ENCODE assay signal across 7 mouse cellular contexts in genomic region chr14:119006441-119007102, GRCm38 (mm10).
DNase-seq lines count a peak whose midpoint lies in the region; ATAC-seq lines count a peak whose summit lies in the region.

No protein-coding gene starts in this region.

- peak overlapping the region; percentile 45 for H3K4me3 ChIP-seq in hindbrain, embryonic 16.5 days (ENCODE audit: low read length)
- H3K4me3 ChIP-seq in macrophage (ENCODE audit: inconsistent target): peak overlapping the region; percentile 56

- H3K79me2 ChIP-seq in macrophage (ENCODE audit: inconsistent target): no peaks in the 10 kb centered on the region

- no peaks in the 10 kb centered on the region for H3K9me3 ChIP-seq in hindbrain, embryonic 16.5 days (ENCODE audit: control insufficient read depth, low read length)

- no peak for ATAC-seq in hindbrain, embryonic 16.5 days

- under 1% methylated on average over 47 of the region's 49 CpGs for WGBS in hindbrain, embryonic 16.5 days
- 1% methylated on average over 43 of the region's 49 CpGs for WGBS in macrophage (ENCODE audit: missing documents)

- peaks cover 9% of the 10 kb centered on the region for H3K36me3 ChIP-seq in hindbrain, embryonic 16.5 days (ENCODE audit: control insufficient read depth, insufficient read depth, low read length)
- H3K36me3 ChIP-seq in macrophage (ENCODE audit: inconsistent target): no peaks in the 10 kb centered on the region

- peaks cover 6% of the 10 kb centered on the region for H3K4me1 ChIP-seq in hindbrain, embryonic 16.5 days (ENCODE audit: control insufficient read depth, insufficient read depth, low read depth, low read length)

- no peaks in the 10 kb centered on the region for H3K27me3 ChIP-seq in hindbrain, embryonic 16.5 days (replicated peaks; ENCODE audit: control insufficient read depth, insufficient read depth, low read length)

- peak overlapping the region; percentile 58 for H3K9ac ChIP-seq in hindbrain, embryonic 16.5 days (ENCODE audit: low read depth, low read length)

- peak; percentile 24 for DNase-seq in right cerebral cortex, postnatal 25 days
- no peak for DNase-seq in right cerebral cortex, postnatal 10 days (ENCODE audit: low spot score in 2 of 2)
- peak; percentile 76 for DNase-seq in cerebellum, adult 9-11 months
- DNase-seq in layer of hippocampus, postnatal 36 days: no peak
- DNase-seq in adrenal gland, postnatal 14 days: no peak

- peak overlapping the region; percentile 69 for H3K27ac ChIP-seq in hindbrain, embryonic 16.5 days (ENCODE audit: low read depth, low read length)
- no peak overlapping the region for H3K27ac ChIP-seq in macrophage

- peak overlapping the region; percentile 83 for H3K4me2 ChIP-seq in hindbrain, embryonic 16.5 days (ENCODE audit: low read length)

Comparison
In these comparisons a context has a peak if more than half of its experiments do, and no peak if none do; other contexts are left out.
1. DNase-seq: peak in right cerebral cortex, postnatal 25 days (single experiment) and cerebellum, adult 9-11 months (single experiment); none in right cerebral cortex, postnatal 10 days (0 of 2), layer of hippocampus, postnatal 36 days (0 of 2) and adrenal gland, postnatal 14 days (single experiment).